Mouse (Mus musculus) neural tube, embryonic 10.5 days (tissue): ENCODE data around the gene Trim66.
A peak's percentile ranks its signal among the peaks of the same experiment; 100 is the strongest.

Experiments
- DNase-seq: peaks from one replicate; pipeline ENCODE4 v3.0.0-alpha.2; 2017; ENCODE audit warnings: low spot score; ENCODE audit errors: extremely low spot score

Gene Trim66

DNA sequence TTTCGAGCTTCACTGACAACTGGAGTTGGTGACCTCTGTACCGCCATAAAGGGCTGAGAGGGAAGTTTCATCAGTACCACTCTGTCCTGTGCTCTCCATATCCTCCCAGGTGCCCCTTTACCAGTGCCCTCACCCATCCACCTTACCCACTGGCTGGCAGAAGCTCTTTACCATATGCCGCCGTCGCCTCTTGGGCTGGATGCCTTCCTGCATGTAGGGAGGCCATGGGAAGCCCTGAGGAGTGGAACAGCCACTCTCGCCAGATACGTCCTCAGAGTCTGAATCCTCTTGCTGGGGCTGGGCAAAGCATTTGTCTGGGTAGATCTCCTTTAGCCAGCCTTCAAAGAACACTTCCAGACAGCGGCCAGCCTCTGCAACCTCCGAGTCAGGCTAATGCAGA is 53.1 kb downstream of the Trim66 start:
- no peak for DNase-seq

DNA sequence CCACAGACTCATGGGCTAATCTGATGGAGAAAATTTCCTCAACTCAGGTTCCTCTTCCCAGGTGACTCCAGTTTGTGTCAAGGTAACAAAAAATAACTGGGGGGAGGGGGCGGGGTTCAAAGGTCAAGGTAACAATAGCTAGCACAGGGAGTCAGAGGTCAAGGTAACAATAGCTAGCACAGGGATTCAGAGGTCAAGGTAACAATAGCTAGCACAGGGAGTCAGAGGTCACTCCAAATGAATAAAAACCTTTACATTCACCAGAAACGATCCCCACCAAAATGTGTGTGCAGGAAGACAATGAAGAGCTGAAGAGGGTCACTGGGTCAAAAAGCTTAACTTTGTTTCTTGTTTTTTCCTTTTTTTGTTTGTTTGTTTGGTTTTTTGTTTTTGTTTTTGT is 59.9 kb downstream of the Trim66 start:
- no peak for DNase-seq

DNA sequence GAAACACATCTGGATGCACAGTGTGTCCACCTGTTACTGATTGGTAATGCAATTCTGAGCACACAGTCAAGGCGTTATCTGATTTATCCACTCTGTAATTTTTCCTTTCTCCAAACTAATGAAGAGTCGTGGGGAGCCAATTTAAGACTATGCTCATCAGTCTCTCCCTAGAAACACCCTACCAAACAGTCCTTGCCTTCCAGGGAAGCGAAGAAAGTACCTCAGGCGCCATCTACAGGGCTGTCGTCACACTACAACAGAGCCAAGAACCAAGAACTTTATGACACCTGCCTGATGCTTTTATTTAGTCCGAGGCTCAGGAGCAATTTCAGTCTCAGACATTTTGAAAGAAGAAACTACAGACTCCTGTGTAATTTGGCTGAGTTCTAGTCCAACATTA is 62.9 kb downstream of the Trim66 start:
- peak; percentile 58 for DNase-seq

DNA sequence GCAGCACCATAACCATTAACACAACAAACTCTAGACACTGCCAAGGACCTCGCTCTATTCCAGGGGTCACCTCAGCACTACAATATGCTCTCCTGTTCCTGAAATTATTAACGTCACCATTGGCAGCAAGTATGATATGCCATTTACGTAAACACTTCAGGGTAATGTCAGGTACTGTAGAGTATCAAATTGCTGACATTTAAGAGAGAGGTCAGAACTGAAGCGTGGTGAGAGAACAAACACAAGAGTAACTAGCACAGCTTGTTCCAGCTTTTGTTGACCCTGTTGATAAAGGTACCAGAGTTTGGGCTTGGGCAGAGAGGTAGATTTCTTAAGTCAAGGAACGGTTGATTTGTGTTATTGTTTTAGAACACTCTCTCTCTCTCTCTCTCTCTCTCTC is 65.2 kb downstream of the Trim66 start:
- no peak for DNase-seq

DNA sequence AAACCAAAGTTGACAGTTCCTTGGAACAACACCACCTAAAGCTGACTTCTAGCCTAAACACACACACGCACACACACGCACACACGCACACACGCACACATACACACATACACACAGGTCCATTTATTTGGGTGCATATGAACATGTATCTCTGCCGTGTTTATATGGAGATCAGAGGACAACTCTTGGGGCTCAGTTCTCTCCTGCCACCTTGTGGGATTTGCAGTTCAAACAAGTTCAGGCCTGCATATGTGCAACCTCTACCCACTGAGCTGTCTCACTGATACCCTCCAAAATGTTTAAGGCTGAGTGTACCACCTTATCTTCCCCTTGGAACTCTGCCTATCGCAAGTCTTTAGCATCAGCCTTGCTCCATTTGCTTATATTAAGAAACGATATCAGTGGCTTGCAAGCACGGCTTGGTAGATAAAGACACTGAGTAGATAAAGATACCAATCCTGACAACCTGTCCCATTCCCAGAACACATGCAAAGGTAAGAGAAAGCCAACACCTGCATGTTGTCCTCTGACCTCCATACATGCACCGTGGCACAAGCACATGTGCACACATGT is 67.2 kb downstream of the Trim66 start:
- DNase-seq = no peak

DNA sequence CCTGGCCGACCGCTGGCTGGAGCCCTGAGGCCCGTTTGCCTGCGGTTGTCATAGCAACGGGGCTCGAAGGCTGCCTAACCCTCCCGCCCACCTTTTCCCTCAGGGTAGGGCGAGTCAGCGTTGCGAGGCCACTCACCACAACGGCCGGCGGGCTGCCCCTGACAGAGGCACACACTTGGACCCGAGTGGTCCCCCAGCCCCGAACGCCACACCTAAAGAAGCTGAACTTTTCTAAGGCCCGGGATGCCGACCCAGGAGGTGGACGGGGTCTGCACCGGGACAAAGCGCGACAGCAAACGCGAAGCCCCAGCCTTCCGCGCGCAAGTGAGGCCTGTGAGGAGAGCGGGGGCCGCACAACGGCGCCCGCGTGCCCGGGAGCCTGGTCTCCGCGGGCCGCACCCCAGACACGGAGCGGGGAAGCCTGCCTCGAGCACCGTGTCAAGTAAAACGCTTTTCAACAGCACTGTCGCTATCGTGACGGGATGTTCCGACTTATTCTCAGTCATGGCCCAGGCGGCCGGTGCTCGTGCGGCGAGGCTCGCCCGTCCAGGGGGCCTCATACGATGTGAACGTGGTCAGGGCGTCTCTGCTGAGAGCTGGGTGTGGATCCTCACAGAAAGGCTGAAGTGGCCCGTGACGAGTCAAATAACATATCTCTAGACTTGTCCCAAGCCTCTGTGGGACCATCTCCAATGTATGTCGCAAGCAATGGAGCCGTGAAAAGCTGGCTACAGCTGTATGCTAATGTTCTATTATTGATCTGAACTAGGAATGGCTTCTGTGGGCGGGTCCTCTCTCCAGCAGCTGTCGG is 68.9 kb downstream of the Trim66 start, which contains the start of gene Stk33:
TSS of gene Stk33 (minus strand) at position 301 of the 811 bp plus-strand sequence.
- peak; percentile 82 for DNase-seq

DNA sequence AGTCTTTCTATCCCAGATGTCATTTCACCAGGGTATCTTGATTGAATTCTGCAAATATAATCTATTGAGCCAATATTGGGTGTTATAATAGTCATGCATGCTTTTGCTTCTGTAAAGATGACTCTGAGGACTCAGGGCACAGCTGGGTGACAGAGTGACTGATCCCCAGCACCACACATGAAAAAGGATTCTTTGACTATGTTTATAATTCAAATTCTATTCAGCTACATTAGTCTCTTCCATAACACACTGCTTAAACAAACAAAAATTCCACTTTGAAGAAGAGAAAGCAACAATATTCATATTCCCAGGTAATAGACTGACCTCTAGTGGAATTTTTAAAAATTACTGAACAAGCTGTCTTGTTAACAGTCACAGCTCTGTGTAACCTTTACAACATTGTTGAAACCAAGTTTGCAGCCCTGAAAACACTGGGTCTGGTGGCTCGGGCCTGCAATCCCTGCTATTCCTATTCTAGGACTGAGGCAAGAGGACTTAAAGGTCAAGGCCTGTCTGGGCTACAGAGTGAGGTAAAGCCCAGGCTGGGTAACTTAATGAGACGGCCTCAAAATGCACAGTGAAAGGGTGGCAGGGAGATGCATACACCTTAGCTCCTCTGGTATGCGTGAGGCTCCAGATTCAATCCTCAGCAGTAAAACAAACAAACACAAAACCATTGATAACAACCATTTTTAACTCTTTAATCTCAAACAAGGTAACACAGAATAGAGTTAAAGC is 83.3 kb downstream of the Trim66 start:
- no peak for DNase-seq

DNA sequence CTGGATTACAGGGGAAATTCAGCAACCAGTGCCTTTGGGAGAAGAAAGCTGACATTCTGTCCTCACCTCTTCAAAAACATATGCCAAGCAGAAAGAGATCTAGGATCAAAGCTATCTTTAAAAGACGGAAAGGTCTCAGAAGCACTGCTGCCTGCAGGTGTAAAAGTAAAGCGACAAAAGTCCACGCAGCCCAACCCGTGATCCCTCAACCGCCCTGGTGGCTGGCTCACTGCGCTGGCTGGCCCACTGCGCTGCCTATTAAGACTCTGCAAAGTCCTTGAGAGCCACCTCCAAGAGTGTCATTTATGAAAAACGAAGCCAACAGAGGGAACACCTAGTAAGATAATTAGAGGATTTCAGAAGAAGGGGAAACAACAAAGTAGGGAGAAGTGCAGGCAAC is 85.1 kb downstream of the Trim66 start:
- no peak for DNase-seq

DNA sequence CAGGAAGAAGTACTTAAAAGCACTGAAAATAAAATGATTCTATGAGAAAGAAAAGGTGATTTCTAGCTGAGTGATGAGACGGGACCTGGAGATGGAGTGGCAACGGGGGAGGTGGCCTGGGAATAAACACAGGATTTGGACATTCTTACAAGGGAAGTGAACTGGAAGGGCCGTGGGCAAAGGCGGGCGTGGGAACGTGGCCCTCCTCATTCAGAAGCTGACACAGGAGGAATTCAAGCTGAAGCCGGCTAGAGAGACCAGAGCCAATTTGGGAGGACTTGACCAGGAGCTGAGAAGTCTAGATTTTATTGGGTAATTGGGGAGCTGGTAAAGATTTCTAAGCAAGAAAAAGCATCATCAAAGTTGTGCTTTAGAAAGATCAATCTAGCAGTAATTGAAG is 102.4 kb downstream of the Trim66 start:
- no peak for DNase-seq

DNA sequence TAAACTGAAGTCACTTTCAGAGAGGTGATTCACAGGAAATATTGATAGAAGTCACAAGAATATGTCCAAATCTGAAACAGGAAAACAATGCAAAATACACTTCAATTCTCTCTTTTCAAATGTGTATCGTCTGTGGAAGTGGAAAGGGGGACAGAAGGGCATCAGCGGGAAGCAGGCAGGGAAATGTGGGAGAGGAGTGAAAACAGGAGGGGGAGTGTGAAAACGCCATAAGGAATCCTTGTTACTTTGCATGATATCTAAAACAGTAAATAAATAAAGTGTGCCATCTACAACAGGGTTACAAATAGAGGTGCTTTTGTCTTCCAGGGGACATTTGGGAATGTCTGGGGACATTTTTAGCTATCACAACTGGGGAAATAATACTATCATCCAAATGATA is 108.6 kb downstream of the Trim66 start:
- DNase-seq = no peak
